Mouse (Mus musculus) heart, adult 2 months (tissue): ENCODE measurements at regions not wholly inside any gene's neighbourhood (a gene's known extent, or its start where the extent isn't known, plus 50 kb on each side); places are given as distances from the start of the nearest gene placed in this dataset.

Experiments used
- CTCF ChIP-seq: fragments of 200-600 bp; IDR thresholded peaks from 2 replicates; pipeline ENCODE4 v1.8.1; 2022; ENCODE audit warnings: antibody characterized with exemption, mild to moderate bottlenecking, moderate library complexity
- POLR2A ChIP-seq: fragments of 200-500 bp; IDR thresholded peaks from 2 replicates; pipeline ENCODE4 v1.6.1; 2011; ENCODE audit warnings: mild to moderate bottlenecking, low read depth, low read length, control low read depth; ENCODE audit not compliant: insufficient read depth

DNA sequence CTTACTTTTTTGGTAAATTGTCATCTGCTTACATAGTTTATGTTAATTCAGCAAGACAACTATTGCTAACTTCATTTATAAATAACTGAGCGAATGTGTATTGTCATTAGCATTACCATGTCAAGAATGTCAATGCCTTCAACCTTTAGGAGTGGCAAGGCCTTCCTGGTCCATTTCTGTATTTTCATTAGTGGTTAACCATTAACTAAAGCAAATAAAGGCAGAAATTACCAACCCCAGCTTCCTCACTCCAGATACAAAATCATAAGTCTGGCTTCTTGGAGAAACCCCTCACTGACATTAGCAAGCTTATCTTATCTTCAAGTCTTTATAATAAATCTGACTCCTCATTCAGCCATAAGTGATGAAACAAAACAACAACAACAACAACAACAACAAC is 592.8 kb upstream of the Pcdh20 start:
- TF ChIP-seq POLR2A (no peak), CTCF (no peak)
